Mouse (Mus musculus): ENCODE results near the gene Fgd2.
A peak's percentile ranks its signal among the peaks of the same experiment; 100 is the strongest.

The Fgd2 gene

DNA sequence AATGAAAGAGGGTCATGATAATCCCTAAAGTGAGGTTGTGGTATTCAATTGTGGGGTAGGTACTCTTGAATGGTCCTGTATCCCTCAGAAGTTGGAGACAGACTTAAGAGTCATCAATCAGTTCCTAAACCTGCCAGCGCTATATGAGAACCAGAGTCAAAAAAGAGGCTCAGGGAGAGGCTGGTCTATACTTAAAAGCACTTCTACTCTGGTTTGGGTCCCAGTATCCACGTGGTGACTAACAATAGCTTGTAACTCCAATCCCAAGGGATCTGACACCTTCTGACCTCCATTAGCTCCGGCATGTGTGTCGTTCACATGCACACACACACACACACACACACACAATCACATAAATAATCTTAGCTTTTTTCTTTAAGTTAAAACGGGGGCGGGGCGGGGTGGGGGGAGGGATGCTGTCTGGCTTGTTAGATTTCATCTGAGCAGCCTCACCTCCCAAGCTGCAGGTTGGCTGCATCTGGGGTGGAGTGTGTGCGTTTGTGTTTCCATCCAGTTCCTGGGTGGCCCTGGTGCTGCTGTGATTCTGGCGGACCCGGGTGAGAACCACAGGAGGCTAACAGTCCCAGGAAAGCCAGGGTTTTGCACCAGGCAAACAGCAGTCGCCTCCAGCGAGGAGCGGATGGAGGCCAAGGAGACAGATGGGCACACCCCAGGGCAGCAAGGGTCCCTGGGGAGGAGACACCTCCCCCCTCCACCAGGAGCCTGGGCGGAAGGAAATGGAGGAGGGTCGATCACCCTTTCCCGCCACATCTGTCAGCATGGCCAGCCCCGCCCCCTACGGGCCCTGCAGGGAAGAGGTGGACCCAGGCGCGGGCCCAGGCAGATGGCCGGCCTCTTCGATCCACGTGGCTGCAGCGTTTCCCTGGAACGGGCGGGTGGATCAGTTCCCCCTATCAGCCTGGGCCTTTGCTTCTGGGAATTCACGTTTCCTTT is 37.0 kb downstream of the Fgd2 start:
- peak; percentile 77 for DNase-seq (ENCODE audit: low read depth, low spot score)

DNA sequence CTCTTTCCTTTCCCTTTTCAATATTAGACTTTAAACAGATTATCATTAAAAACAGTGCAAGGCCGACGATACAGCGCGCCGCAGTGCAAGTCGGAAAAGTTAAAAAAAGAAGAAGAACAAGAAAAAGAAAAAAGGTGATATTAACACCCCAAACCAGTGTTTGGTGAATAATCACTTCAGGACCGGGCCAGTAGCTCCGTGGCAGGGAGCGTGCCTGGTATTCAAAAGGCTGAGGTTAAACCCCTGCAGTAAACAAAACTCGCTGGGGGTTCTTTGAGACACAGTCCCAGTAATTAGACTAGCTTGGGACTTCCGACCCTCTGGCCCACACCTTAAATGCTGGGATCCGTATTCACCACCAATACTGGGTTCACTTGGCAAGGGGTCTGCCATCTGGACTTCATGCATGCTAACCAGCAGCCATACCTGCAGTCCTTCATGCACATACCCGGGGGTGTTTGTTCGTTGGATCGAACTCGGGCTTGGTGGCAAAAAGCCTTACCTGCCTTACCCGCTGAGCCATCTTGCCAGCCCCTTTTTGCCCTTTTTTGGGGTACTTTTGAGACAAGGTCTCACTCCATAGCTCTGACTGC is 37.8 kb downstream of the Fgd2 start:
- peak; percentile 32 for DNase-seq (ENCODE audit: low read depth, low spot score)

DNA sequence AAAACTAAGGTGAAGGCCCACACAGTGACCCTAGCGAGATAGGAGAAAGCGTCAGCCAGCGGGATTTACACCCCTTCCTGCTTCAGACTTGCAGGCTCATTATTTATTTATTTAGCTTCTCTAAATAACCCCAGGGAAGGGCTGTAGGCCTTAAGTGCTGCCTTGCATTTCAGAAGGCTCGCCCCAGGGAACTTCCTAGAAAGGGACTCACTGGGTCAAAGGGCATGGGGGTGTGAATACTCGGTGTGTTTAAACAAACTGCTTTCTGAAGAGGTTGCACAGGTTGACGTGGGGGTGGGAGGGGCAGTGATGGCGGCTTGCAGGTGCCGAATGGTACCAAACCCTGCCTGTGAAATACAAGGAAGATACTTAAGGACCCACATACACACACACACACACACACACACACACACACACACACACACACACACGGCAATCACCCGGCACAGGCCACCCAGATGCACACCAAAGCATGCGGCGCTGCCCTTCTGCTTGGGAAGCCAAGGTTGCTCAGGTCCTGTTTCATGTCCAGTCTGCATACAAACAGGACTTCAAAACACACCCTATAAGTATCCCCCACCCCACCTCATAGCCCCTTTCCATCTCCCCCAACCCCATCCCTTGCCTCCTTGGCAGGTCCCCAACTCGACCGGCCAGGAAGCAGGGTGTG is 38.7 kb downstream of the Fgd2 start:
- DNase-seq (ENCODE audit: low read depth, low spot score), result peak; percentile 98

DNA sequence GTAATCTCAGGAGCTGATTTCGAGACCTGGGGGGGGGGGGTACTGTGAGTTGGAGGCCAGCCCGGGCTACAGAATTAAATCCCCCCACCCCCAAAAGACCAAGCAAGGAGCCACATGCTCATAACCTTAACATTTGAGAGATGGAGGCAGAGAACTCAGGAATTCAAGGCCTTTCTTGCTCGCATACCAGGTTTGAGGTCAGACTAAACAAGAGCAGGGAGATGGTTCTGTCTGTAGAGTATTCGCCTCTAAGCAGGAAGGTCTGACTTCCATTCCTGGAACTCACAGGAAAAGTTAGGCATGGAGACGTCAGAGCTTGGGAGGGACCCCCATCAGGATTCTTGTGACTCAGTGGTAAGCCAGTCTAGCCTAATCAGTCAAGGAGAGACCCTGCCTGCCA is 39.3 kb downstream of the Fgd2 start:
- DNase-seq (ENCODE audit: low read depth, low spot score), result no peak

DNA sequence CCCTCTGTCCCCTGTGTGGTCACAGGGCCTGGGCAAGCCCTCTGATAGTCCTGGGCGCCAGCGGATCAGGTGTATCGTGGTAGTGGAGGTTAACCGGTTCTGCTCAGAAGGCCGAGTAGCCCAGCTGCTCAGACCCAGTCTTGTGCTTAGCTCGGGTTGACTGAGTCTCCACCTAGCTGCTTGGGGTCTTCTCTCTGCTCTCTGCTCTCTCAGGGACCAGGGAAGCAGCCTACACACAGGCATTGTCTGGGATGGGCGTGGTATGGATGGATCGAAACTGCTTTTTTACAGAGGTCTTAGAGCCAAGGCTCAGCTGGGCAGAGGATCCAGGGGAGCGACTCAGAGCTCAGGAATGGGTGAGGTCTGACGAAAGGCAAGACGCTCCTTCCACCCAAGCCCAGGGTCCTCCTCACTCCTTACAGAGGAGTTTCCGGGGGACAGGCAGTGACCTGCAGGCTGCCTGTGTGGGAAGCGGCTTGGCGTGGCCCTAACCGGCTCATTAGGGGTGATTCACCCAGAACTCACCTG is 41.1 kb downstream of the Fgd2 start:
- no peak for DNase-seq (ENCODE audit: low read depth, low spot score)

DNA sequence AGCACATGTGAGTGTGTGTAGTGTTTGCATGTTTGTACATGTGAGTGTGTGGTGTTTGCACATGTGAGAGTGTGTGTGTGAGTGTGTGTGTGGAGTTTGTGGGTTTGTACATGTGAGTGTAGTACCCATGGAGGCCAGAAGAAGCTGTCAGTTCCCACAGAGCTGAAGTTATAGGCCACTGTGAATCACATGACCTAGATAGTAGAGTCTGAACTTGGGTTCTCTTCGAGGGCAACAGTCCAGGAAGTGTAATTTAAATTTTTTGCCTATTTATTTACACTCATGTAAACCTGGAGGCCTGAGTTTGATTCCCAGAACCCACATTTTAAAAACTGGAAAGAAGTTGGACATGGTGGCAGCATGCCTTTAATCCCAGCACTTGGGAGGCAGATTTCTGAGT is 42.5 kb downstream of the Fgd2 start:
- DNase-seq (ENCODE audit: low read depth, low spot score), result no peak

DNA sequence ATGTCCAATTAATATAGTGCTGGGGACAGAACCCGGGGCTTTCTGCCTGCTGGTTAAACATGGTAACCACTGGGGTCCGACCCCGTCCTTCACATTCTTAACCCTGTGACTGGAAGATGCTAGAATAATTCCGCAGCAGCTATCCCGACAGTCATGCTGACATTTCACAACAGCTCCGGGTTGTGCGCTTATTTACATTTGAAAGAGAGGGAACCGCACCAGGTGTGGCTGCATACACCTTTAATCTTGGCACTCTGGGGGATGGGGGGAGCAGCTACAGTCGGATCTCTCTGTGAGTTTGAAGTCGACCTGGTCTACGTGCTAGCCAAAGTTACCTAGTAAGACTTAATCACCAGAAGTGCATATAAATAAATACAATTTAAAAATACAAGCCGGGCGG is 44.8 kb downstream of the Fgd2 start:
- peak; percentile 93 for DNase-seq (ENCODE audit: low read depth, low spot score)

DNA sequence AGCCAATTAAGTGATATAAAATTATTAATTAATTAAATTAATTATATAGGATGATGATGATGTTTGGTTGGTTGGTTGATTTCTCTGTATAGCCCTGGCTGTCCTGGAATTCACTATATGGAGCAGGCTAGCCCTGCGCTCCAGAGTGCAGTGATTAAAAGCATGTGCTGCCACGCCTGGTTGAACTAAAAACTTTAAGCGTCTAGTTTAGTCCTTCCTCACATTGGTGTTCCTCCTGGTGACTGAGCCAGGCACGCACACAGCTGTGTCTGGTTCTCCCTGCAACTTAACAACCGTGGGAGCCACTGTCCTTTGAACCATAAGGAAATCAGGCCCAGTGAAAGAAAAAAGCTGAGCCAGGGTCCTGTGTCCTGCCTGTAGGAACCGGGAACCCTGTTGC is 45.4 kb downstream of the Fgd2 start:
- peak; percentile 46 for DNase-seq (ENCODE audit: low read depth, low spot score)

DNA sequence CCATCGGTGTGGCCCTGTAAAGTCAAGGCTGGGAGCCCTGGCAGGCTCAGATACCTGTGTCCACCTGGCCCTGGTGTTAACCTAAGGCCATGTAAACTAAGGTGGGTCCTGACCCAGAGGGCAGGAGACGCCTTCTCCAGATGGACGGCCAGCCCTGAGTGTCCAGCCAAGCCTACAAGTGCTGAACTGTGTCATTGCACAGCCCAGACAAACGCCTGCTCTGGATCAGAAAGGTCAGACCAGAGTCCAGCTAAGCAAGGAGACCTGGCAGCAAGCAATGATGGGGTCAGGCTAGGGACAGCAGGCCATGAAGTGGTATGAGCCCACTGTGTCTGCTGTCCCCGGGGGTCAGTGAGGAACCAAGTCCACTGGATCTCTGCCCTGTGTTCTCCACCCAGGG is 46.7 kb downstream of the Fgd2 start:
- DNase-seq (ENCODE audit: low read depth, low spot score), result no peak

DNA sequence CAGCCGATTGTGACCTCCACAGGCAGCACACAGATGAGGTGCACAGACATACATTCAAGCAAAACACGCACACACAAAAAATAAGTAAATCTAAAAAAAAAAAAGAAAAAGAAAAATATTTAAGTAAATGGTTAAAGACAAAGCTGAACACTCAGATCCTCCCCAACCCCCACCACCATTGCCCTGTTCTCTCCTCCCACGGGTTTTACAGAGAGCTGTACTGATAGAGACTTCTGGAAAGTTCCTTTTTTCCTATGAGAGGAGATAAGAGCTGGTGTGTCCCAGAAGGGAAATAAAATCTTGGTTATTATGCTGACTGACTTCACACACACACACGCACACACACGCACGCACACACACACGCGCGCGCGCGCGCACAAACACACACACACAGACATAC is 47.6 kb downstream of the Fgd2 start:
- no peak for DNase-seq (ENCODE audit: low read depth, low spot score)

DNA sequence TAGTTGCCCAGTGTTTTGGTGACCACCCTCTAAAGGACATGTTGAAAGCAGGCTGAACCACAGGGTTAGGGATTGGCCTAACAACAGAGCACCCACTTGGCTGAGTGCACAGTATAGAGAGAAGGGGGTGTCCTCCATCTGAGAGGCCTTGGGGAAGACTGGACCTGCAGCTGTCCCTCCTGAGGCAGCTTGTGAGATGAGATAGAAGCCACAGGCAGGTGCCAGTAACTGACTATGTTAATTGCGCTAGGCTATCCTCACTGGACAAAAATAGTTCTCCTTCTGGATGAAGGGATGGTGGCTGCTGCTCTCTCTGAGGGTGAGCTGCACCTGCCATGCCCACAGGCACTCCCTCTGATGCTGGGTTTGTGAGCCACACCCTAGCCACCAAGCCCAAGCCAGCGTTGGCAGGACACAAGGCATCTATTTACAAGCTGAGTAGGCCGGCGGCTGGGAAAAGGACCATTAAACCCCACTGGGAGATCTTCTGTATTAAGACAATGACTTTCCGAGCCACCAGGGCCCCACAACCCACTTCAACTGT is 49.2 kb downstream of the Fgd2 start:
- DNase-seq (ENCODE audit: low read depth, low spot score), result no peak

DNA sequence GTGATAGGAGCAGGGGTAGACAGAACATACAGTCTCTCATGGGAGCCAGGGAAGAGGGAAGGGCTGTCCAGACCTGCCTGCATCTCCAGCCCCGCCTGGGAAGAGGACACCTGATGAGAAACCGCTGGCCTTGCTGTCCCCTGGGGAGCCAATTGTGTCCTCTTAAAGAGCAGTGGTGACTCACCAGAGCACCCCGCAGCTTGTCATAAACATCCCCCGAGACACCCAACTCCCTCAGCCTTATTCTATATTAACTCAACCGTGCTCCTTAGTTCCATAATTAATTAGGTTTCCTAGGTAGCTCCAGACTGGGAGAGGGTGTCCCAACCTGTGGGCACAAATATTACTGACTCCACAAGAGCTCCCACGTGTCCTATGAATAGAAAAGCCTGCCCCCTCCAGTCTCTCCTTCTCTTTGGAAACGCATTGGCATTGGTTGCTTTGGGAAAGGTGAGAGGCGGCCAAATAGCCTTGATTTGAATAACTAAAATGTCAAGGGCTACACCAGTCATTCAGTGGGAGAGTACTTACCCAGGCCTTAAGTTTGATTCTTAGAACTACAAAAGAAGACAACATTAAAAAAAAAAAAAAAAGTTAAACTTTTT is 51.2 kb downstream of the Fgd2 start:
- DNase-seq (ENCODE audit: low read depth, low spot score), result no peak

DNA sequence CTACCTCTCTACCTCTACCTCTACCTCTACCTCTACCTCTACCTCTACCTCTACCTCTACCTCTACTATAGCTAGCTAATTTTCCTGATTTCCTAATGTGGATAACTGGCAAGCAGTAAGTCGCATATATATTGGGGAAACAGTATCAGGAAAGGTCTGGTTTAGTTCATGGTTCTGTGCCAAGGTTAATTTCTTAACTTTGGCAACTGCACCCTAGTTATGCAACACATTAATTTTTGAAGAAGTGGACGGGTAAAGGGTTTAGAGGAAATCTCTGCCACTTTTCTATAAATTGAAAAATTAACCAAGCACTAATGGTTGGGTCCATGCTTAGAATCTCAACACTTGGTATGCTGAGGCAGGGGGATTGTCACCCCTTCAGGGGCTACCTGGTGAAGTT is 53.9 kb downstream of the Fgd2 start:
- no peak for DNase-seq (ENCODE audit: low read depth, low spot score)

DNA sequence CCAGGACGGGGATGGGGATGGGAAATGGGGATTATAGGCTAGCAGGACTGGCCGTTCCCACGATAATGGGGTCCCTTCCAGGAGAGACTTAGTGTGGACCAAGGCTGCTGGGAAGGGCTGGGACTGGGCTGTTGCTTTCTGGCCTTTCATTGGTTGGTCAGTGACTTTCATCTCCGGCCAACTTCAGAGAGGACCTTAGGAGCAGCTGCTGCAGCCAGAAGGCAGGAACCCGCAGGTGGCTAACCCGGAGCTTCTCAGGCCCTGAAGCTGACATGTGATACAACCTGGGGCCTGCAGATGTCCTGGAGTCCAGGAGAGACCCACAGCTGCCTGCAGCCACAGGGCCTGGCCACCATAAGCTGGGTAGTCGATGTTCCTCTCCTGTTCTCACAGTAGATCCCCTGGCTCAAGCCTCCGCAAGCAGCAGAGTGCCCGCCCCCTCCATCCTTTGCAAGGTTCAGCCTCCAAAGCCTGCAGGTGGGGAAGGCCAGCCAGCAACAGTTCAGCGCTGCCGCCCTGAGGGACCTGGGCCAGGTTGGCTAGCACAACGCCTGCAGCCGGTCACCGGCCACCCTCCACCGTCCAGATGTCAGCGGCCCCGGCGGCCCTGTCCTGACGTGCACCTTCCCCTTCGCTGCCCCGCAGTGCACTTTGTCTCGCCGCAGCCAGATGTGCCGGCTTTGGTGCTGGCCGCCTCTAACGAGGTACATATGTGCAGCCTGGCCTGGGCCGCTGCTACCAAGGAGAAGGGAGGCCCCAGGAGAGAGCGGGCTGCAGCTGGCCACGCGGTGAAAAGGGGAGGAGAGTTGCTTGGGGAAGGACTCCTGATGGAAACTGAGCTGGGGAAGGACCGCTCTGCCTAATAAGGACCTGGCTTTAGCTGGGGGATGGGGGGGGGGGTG is 55.3 kb downstream of the Fgd2 start:
- no peak for DNase-seq (ENCODE audit: low read depth, low spot score)

DNA sequence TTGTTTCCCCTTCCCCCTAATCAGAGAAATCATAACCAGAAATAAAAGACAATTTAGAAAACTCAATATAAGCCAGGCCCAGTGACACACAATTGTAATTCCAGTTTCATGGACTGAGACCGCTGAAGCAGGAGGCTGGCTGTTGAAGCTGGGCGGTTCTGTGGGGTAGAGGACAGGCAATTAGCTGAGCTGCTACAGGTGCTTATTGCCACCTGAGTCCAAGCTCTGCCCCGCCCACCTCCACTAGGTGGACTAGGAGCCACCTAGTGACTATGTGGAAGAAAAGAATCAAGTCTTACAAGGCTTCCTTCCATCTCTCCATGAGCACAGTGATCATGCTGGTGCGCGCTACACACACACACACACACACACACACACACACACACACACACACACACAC is 56.0 kb downstream of the Fgd2 start:
- peak; percentile 34 for DNase-seq (ENCODE audit: low read depth, low spot score)

DNA sequence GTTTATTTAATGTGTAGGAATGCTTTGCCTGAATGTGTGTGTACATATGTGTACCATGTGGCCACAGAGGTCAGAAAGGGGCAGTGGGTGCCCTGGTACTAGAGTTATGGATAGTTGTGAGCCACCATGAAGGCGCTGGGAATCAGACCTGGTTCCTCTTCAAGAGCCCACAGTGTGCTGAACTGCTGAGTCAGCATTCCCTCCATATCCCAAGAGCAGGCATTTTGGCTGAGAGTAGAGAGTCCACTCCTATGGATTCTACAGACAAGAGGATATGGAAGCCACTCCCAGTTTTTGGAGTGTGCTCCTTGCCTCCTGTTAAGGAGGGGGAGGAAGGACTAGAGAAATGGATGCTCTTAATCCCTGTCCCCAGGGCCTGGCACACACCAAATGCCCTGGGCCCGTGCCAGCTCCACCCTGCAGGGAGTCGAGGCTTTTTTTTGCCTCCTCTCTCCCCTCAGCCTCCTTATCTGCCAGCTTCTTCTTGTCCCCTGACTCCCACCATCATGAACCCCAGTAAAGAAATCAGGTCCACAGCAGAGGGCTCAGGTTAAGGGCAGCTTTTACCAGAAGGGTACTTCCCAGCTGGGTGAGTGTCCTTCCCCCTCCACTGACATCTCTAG is 58.2 kb downstream of the Fgd2 start:
- DNase-seq (ENCODE audit: low read depth, low spot score), result peak; percentile 36

DNA sequence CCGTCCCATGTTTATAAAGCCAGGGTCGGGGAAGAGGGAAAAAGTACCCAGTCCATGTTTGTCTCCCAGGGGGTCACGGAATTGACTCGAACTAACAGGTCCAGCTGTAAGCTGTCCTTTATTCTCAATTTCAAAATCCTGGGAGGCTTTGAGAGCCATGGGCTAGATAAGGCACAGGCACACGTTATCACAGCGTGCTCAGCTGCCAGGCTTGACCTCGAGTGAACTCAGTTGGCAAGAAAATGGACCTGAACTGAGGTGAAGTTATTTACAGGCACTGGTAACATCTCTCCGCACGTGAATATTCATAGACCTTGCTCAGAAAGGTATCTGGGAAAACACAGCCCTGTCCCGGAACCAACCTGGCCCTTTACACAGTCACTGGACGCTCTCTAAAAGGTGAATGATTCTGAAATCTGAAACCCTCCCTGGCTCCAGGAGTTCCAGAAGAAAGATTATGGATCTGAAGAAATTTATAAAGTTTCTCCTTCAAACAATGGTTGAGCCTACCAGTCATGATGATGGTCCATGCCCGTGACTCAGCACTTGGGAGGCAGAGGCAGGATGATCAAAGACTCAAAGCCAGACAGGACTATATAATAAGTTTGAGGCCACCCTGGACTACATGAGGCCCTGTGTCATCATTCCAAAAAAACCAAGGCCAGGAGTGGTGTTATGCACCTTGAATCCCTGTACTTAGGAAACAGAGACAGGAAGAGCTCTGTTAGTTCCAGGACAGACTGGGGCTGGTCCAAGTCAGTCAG is 59.4 kb downstream of the Fgd2 start:
- no peak for DNase-seq (ENCODE audit: low read depth, low spot score)

DNA sequence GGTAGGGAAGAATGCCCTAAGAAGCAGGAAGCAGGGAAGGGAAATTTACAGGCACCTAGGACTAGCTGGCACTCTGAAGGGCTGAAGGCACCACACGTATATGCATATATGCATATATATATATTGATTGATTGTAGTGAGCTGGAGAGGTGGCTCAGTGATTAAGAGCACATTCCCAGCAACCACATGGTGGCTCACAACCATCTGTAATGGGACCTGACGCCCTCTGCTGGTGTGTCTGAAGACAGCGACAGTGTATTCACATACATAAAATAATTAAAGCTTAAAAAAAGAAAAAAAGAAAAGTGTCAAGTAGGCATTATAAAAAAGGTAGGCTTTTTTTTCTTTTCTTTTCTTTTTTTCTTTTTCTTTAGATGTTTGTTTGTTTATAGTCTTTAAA is 60.6 kb downstream of the Fgd2 start:
- DNase-seq (ENCODE audit: low read depth, low spot score), result no peak

DNA sequence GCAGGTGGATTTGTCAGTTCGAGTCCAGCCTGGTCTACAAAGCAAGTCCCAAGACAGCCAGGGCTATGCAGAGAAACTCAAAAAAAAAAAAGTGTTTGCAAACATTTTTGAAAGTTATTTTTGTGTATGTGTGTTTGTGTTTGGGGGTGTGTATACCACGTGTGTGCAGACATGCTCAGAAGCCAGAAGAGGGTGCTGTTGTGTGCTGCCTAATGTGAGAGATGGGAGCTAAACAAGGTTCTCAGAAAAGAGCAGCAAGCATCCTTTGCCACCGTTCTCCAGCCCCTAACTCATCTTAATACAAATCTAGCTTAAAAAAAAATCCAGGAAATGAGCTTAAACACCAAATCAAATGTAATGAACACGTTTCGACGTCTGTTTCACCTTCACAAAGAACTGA is 61.6 kb downstream of the Fgd2 start:
- peak; percentile 77 for DNase-seq (ENCODE audit: low read depth, low spot score)

All from R1 (cell line).